Comparison of ENCODE assay signal across 14 mouse cellular contexts in genomic region chr3:99247996-99248801, GRCm38 (mm10). TPM values are rescaled to one million over a fixed set of nuclear protein-coding genes. Genes with fewer than 3 reads are reported as not detected.
DNase-seq lines count a peak whose midpoint lies in the region; ATAC-seq and TF ChIP-seq lines count a peak whose summit lies in the region.
"Had no signal": no experiment of that assay in that cellular context is flagged by ENCODE, and none has a peak within 500 bp of the region (broad histone marks: within the 10 kb centered on the region; RNA-seq: fewer than 3 reads in every experiment).

No protein-coding gene starts in this region.

- H3K4me3 ChIP-seq in forebrain, embryonic 10.5 days, result peak overlapping the region; percentile 14; the same call in 1 of the 2 replicates
- no peak overlapping the region for H3K4me3 ChIP-seq in forebrain, embryonic 15.5 days
- no peak overlapping the region for H3K4me3 ChIP-seq in midbrain, embryonic 11.5 days (ENCODE audit: low read depth, low read length)
- no peak overlapping the region for H3K4me3 ChIP-seq in midbrain, postnatal 0 days (ENCODE audit: low read depth, low read length)
- peak overlapping the region; percentile 20; the same call in 1 of the 2 replicates for H3K4me3 ChIP-seq in embryonic facial prominence, embryonic 13.5 days
- peak overlapping the region; percentile 27 for H3K4me3 ChIP-seq in limb, embryonic 15.5 days
- H3K4me3 ChIP-seq: heart, adult 2 months; left cerebral cortex, adult 2 months had no signal

- no peak overlapping the region for H3K27ac ChIP-seq in forebrain, embryonic 10.5 days
- H3K27ac ChIP-seq in forebrain, embryonic 15.5 days (replicated peaks), result no peak overlapping the region
- H3K27ac ChIP-seq in midbrain, embryonic 11.5 days (ENCODE audit: low read depth, low read length), result no peak overlapping the region
- H3K27ac ChIP-seq in midbrain, postnatal 0 days (ENCODE audit: low read depth, low read length), result no peak overlapping the region
- H3K27ac ChIP-seq in embryonic facial prominence, embryonic 13.5 days, result no peak overlapping the region
- peak overlapping the region; percentile 71 for H3K27ac ChIP-seq in limb, embryonic 15.5 days
- H3K27ac ChIP-seq: heart, adult 2 months; left cerebral cortex, adult 2 months had no signal

- no peak overlapping the region for H3K4me2 ChIP-seq in forebrain, embryonic 15.5 days (replicated peaks)
- H3K4me2 ChIP-seq in midbrain, embryonic 11.5 days, result no peak overlapping the region
- no peak overlapping the region for H3K4me2 ChIP-seq in midbrain, postnatal 0 days (ENCODE audit: low read depth, low read length, poor library complexity, severe bottlenecking)
- H3K4me2 ChIP-seq in embryonic facial prominence, embryonic 13.5 days, result peak overlapping the region; percentile 49
- peak overlapping the region; percentile 45 for H3K4me2 ChIP-seq in limb, embryonic 15.5 days

- no peak for TF ChIP-seq CTCF in midbrain, postnatal 0 days (IDR thresholded peaks at IDR 0.05)

- under 1% methylated on average over 28 of the region's 28 CpGs for WGBS in forebrain, embryonic 10.5 days
- WGBS in forebrain, embryonic 15.5 days, result 2% methylated on average over 28 of the region's 28 CpGs
- under 1% methylated on average over 28 of the region's 28 CpGs for WGBS in midbrain, embryonic 11.5 days
- WGBS in midbrain, postnatal 0 days, result 1% methylated on average over 28 of the region's 28 CpGs
- WGBS in embryonic facial prominence, embryonic 13.5 days, result 5% methylated on average over 28 of the region's 28 CpGs
- 9% methylated on average over 28 of the region's 28 CpGs for whole genome bisulfite sequencing in limb, embryonic 15.5 days

- no peaks in the 10 kb centered on the region for H3K9me3 ChIP-seq in forebrain, embryonic 10.5 days
- H3K9me3 ChIP-seq in forebrain, embryonic 15.5 days, result no peaks in the 10 kb centered on the region
- H3K9me3 ChIP-seq in midbrain, embryonic 11.5 days (ENCODE audit: control insufficient read depth, low read length), result no peaks in the 10 kb centered on the region
- no peaks in the 10 kb centered on the region for H3K9me3 ChIP-seq in midbrain, postnatal 0 days (ENCODE audit: low read length)
- no peaks in the 10 kb centered on the region for H3K9me3 ChIP-seq in embryonic facial prominence, embryonic 13.5 days
- no peaks in the 10 kb centered on the region for H3K9me3 ChIP-seq in limb, embryonic 15.5 days

- peaks cover 100% of the 10 kb centered on the region for H3K27me3 ChIP-seq in forebrain, embryonic 10.5 days (ENCODE audit: poor library complexity, severe bottlenecking)
- peaks cover 91% of the 10 kb centered on the region for H3K27me3 ChIP-seq in forebrain, embryonic 15.5 days
- peaks cover 99% of the 10 kb centered on the region for H3K27me3 ChIP-seq in midbrain, embryonic 11.5 days (ENCODE audit: control insufficient read depth, insufficient read depth, low read length)
- H3K27me3 ChIP-seq in midbrain, postnatal 0 days (ENCODE audit: insufficient read depth, low read length), result peaks cover 96% of the 10 kb centered on the region
- H3K27me3 ChIP-seq in embryonic facial prominence, embryonic 13.5 days, result peaks cover 99% of the 10 kb centered on the region
- H3K27me3 ChIP-seq in limb, embryonic 15.5 days, result peaks cover 64% of the 10 kb centered on the region

- H3K9ac ChIP-seq in forebrain, embryonic 15.5 days (replicated peaks), result no peak overlapping the region
- no peak overlapping the region for H3K9ac ChIP-seq in midbrain, embryonic 11.5 days (ENCODE audit: low read length)
- no peak overlapping the region for H3K9ac ChIP-seq in midbrain, postnatal 0 days (replicated peaks; ENCODE audit: low read length, poor library complexity, severe bottlenecking)
- H3K9ac ChIP-seq in embryonic facial prominence, embryonic 13.5 days, result peak overlapping the region; percentile 49
- no peak overlapping the region for H3K9ac ChIP-seq in limb, embryonic 15.5 days

- ATAC-seq in forebrain, embryonic 15.5 days (replicated peaks), result no peak
- 0 out of 2 replicates have a peak, but pooled peaks have one; percentile 52 for ATAC-seq in midbrain, embryonic 11.5 days (ENCODE audit: low FRiP score)
- ATAC-seq in midbrain, postnatal 0 days (ENCODE audit: low FRiP score), result no peak
- ATAC-seq in embryonic facial prominence, embryonic 13.5 days (ENCODE audit: insufficient number of reproducible peaks, insufficient read depth, low FRiP score, low TSS enrichment, low read depth), result no peak
- no peak for ATAC-seq in limb, embryonic 15.5 days (ENCODE audit: insufficient number of reproducible peaks, low FRiP score, low TSS enrichment, low read depth)

- peak; percentile 57 for DNase-seq in forebrain, embryonic 10.5 days (ENCODE audit: extremely low spot score, low spot score)
- DNase-seq in midbrain, embryonic 11.5 days (ENCODE audit: low spot score, missing footprints), result peak; percentile 96
- DNase-seq in midbrain, postnatal 0 days (ENCODE audit: low spot score), result no peak
- no peak for DNase-seq in heart, postnatal 4 days
- DNase-seq in frontal cortex, adult 2 months (ENCODE audit: extremely low spot score in 1 of 2, low spot score in 1 of 2), result no peak
- DNase-seq: cerebellum, adult 11-12 months; heart, adult 2 months; kidney, adult 11 months; thymus, postnatal 25 days had no signal

- no peaks in the 10 kb centered on the region for H3K36me3 ChIP-seq in forebrain, embryonic 10.5 days (replicated peaks)
- H3K36me3 ChIP-seq in forebrain, embryonic 15.5 days, result no peaks in the 10 kb centered on the region
- no peaks in the 10 kb centered on the region; the same call in 1 of the 2 replicates for H3K36me3 ChIP-seq in midbrain, embryonic 11.5 days (ENCODE audit: control insufficient read depth, insufficient read depth, low read length)
- H3K36me3 ChIP-seq in midbrain, postnatal 0 days (ENCODE audit: insufficient read depth, low read length), result no peaks in the 10 kb centered on the region
- no peaks in the 10 kb centered on the region for H3K36me3 ChIP-seq in embryonic facial prominence, embryonic 13.5 days
- H3K36me3 ChIP-seq in limb, embryonic 15.5 days, result no peaks in the 10 kb centered on the region

- peaks cover 24% of the 10 kb centered on the region for H3K4me1 ChIP-seq in forebrain, embryonic 10.5 days
- no peaks in the 10 kb centered on the region; the same call in 1 of the 2 replicates for H3K4me1 ChIP-seq in forebrain, embryonic 15.5 days
- H3K4me1 ChIP-seq in midbrain, embryonic 11.5 days (ENCODE audit: control insufficient read depth, insufficient read depth, low read length), result peaks cover 5% of the 10 kb centered on the region
- H3K4me1 ChIP-seq in midbrain, postnatal 0 days (ENCODE audit: insufficient read depth, low read length), result no peaks in the 10 kb centered on the region
- H3K4me1 ChIP-seq in embryonic facial prominence, embryonic 13.5 days, result peaks cover 14% of the 10 kb centered on the region
- H3K4me1 ChIP-seq in limb, embryonic 15.5 days, result peaks cover 40% of the 10 kb centered on the region

RNA-seq across cellular contexts. Expression of gene Tbx15, which starts 8.0 kb away (rescaled TPM):
- 1.4 and 2.8 TPM in 2 replicates for polyA plus RNA-seq in forebrain, embryonic 10.5 days (2016; fragmentation: Nextera tagmentation; extraction: Ambion mirVana)
- polyA plus RNA-seq in forebrain, embryonic 15.5 days (2015; fragmentation: Nextera tagmentation; extraction: Ambion mirVana), result 0.56 and 0.69 TPM in 2 replicates
- polyA plus RNA-seq in midbrain, embryonic 11.5 days (2014; fragmentation: Nextera tagmentation; extraction: Ambion mirVana), result 1.6 and 1.8 TPM in 2 replicates
- total RNA-seq in midbrain, postnatal 0 days (2014; rRNA removed), result 1.3 and 13.1 TPM in 2 replicates
- 0.59 and 0.91 TPM in 2 replicates for polyA plus RNA-seq in midbrain, postnatal 0 days (2015; fragmentation: Nextera tagmentation; extraction: Ambion mirVana)
- 16.0 and 23.0 TPM in 2 replicates for polyA plus RNA-seq in embryonic facial prominence, embryonic 13.5 days (2015; fragmentation: Nextera tagmentation; extraction: Ambion mirVana)
- polyA plus RNA-seq in limb, embryonic 15.5 days (2015; fragmentation: Nextera tagmentation; extraction: Ambion mirVana), result 21.9 and 24.0 TPM in 2 replicates
- under 1 TPM; 0.36 to 0.52 TPM for total RNA-seq in heart, postnatal 4 days (2021)
- 0.95 and 0.96 TPM in 2 replicates for polyA plus RNA-seq in frontal cortex, adult 2 months (2012; rRNA removed)
- total RNA-seq: common myeloid progenitor, adult 5-6 weeks had no signal

Comparison
In these comparisons a context has a peak if more than half of its experiments do, and no peak if none do; other contexts are left out.
1. DNase-seq: peak in forebrain, embryonic 10.5 days (single experiment) and midbrain, embryonic 11.5 days (single experiment); none in midbrain, postnatal 0 days (single experiment), heart, postnatal 4 days (single experiment) and frontal cortex, adult 2 months (0 of 2).
2. H3K4me3 ChIP-seq: peak in forebrain, embryonic 10.5 days (single experiment), embryonic facial prominence, embryonic 13.5 days (single experiment) and limb, embryonic 15.5 days (single experiment); none in forebrain, embryonic 15.5 days (single experiment), midbrain, embryonic 11.5 days (single experiment) and midbrain, postnatal 0 days (single experiment).
3. H3K4me2 ChIP-seq: peak in embryonic facial prominence, embryonic 13.5 days (single experiment) and limb, embryonic 15.5 days (single experiment); none in forebrain, embryonic 15.5 days (single experiment), midbrain, embryonic 11.5 days (single experiment) and midbrain, postnatal 0 days (single experiment).